Mouse (Mus musculus) forebrain, embryonic 11.5 days (tissue): Measurements from ENCODE around the gene Slc39a11. TPM values are rescaled to one million over a fixed set of nuclear protein-coding genes. Genes with fewer than 3 reads are reported as not detected.
A peak's percentile ranks its signal among the peaks of the same experiment; 100 is the strongest.

Experiments used
- ATAC-seq: fragments of 200-750 bp; cut with Nextera tagmentation; replicated peaks from 2 replicates; pipeline ENCODE4 v1.8.0; 2017; ENCODE audit warnings: moderate TSS enrichment; ENCODE audit not compliant: low FRiP score
- DNase-seq: peaks from one replicate; pipeline ENCODE4 v3.0.0-alpha.2; 2017; ENCODE audit warnings: low spot score
- H3K27ac ChIP-seq: fragments of 300-500 bp; sonication (generic); 2 replicates; pipeline ENCODE4 v1.5.1; 2014; ENCODE audit warnings: low read depth, low read length
- H3K27me3 ChIP-seq: fragments of 300-500 bp; sonication (generic); 2 replicates; pipeline ENCODE4 v1.6.1; 2014; ENCODE audit warnings: mild to moderate bottlenecking, low read length, mixed read lengths; ENCODE audit not compliant: control insufficient read depth, insufficient read depth
- H3K36me3 ChIP-seq: fragments of 300-500 bp; sonication (generic); 2 replicates; pipeline ENCODE4 v1.6.1; 2014; ENCODE audit warnings: mild to moderate bottlenecking, low read length, moderate library complexity, mixed read lengths; ENCODE audit not compliant: control insufficient read depth, insufficient read depth
- H3K4me1 ChIP-seq: fragments of 300-500 bp; sonication (generic); replicated peaks from 2 replicates; pipeline ENCODE4 v1.6.1; 2014; ENCODE audit warnings: low read length, mixed read lengths; ENCODE audit not compliant: control insufficient read depth, insufficient read depth
- H3K4me2 ChIP-seq: fragments of 300-500 bp; sonication (generic); 2 replicates; pipeline ENCODE4 v1.6.1; 2014; ENCODE audit warnings: low read depth, mild to moderate bottlenecking, low read length, moderate library complexity, mixed read lengths; ENCODE audit not compliant: severe bottlenecking
- H3K4me3 ChIP-seq: fragments of 300-500 bp; sonication (generic); 2 replicates; pipeline ENCODE4 v1.5.1; 2014; ENCODE audit warnings: low read depth, low read length
- H3K9ac ChIP-seq: fragments of 300-500 bp; sonication (generic); 2 replicates; pipeline ENCODE4 v1.6.1; 2014; ENCODE audit warnings: low read length
- H3K9me3 ChIP-seq: fragments of 300-500 bp; sonication (generic); 2 replicates; pipeline ENCODE4 v1.6.1; 2016; ENCODE audit warnings: low read length, mixed read lengths; ENCODE audit not compliant: control insufficient read depth
- WGBS: fragments of 180-500 bp; shearing (Covaris S2); extraction: QIAGEN DNeasy Blood & Tissue Kit; methylation state at CpG from one replicate; pipeline ENCODE4 v1.1.7; 2014; 5-methylcytosine and 5-hydroxymethylcytosine counted together
- polyA plus RNA-seq: library from polyadenylated mRNA; unstranded; fragments of >200 nt; fragmentation: Nextera tagmentation; extraction: Ambion mirVana; gene quantifications from 2 replicates; pipeline ENCODE4 v1.2.1, GENCODE M21; 2014

Gene Slc39a11
- polyA plus RNA-seq, 1 experiment from 2014 or later: 20.6 TPM

DNA sequence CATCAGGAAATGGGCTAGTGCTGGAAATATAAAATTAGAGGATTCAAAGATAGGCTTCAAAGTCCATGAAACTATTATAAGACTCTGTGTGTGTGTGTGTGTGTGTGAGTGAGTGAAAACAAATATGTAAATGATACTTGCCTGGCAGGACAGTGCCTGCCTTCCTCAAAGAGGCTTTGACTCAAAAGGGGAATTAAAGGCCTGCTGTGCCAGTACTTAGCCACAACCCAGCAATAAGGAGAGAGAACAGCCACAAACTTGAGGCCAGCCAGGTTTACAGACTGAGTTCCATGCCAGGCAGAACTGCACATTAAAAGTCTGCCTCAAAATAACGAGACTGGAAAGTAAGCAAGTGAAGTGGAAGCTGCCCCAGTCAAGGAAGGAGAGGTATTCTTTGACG is 27.0 kb upstream of the Slc39a11 start:
- Histone ChIP-seq H3K27ac (no peak overlapping the region), H3K4me3 (no peak overlapping the region), H3K9ac (no peak overlapping the region), H3K4me2 (no peak overlapping the region), H3K27me3 (no peaks in the 10 kb centered on the region), H3K9me3 (no peaks in the 10 kb centered on the region), H3K4me1 (no peaks in the 10 kb centered on the region), H3K36me3 (peaks cover 3% of the 10 kb centered on the region; the same call in 1 of the 2 replicates)
- no peak for ATAC-seq
- 70% methylated on average over 2 of the region's 2 CpGs for WGBS
- no peak for DNase-seq

DNA sequence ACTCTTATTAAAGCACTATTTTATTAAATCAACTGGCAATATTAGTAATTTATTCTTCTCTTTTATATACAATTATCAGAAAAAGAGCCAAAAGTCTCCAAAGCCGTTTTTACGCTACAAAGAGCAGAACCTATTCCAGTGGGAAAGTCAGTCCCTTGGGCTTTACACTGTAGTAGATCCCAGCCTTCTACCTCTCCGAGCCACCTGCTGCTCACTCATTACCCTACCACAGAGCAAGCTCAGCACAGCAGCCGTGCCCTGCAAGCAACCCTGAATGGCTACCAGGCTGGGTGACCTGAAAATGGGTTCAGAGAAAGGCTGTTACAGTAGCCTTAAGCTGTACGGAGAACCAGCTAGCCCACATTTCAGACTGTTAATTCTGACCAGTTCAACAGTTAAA is 24.7 kb upstream of the Slc39a11 start:
- Histone ChIP-seq H3K36me3 (peaks cover 3% of the 10 kb centered on the region; the same call in 1 of the 2 replicates), H3K27me3 (no peaks in the 10 kb centered on the region), H3K4me1 (no peaks in the 10 kb centered on the region), H3K4me2 (no peak overlapping the region), H3K27ac (no peak overlapping the region), H3K4me3 (no peak overlapping the region), H3K9me3 (no peaks in the 10 kb centered on the region), H3K9ac (no peak overlapping the region)
- DNase-seq: no peak
- no peak for ATAC-seq
- WGBS: 86% methylated on average over 5 of the region's 5 CpGs

DNA sequence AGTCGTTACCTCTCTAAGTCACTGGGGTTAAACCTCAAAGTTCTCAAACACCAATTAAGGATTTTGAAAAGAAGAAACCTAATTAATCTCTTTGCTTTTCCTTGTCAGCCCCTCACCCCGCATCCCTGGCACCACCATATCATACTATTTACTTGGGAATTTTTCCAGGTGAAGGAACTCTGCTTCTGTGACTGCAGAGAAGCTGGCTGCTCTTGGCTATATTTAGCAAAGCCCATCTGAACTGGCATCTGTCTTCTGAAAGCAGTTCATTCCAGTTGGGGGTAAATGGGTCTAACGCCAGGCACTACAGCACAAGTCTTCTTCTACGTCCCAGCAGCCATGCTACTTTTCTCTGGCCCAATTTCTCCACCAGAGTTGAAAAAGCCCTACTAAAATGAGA is 23.7 kb upstream of the Slc39a11 start:
- 93% methylated on average over 4 of the region's 4 CpGs for WGBS
- Histone ChIP-seq H3K27me3 (no peaks in the 10 kb centered on the region), H3K4me3 (no peak overlapping the region), H3K27ac (no peak overlapping the region), H3K9me3 (no peaks in the 10 kb centered on the region), H3K4me2 (no peak overlapping the region), H3K4me1 (no peaks in the 10 kb centered on the region), H3K9ac (no peak overlapping the region), H3K36me3 (peaks cover 3% of the 10 kb centered on the region; the same call in 1 of the 2 replicates)
- ATAC-seq (no peak), DNase-seq (no peak)

DNA sequence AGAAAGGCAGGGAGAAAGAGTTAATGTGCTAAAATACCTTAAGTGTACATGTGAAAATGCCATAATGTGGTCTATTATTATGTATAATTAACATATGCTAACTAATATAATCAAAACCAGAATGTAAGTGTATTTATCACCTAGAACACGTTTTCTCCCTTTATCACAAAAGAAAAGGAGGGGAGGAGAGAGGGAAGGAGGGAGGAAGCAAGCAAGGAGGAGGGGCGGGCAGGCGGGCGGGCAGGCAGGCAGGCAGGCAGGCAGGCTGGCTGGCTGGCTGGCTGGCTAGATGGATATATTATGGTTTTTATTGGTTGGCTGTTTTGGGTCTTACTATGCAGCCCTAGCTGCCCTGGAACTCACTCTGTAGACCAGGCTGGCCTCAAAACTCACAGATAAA is 19.8 kb upstream of the Slc39a11 start:
- DNase-seq: no peak
- H3K36me3 ChIP-seq: peaks cover 3% of the 10 kb centered on the region; the same call in 1 of the 2 replicates

DNA sequence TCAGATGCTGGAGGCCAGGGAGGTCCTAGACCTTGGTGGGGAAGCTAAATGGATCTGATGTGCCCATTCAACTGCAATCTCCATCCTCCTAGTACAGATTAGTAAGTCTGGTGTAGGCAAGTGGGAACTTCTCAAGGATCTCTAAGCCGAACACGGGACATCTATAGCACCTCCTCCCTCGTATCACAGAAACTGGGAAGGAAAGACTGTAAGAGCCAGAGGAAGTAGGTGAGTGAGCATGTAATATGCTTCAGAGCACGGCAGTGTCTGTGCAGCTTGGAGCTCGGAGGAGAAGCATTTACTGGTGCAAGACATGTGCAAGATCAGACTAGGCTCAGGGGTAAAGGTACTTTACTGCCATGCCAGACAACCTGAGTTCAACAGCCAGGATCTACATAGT is 19.0 kb upstream of the Slc39a11 start:
- H3K4me2 ChIP-seq: no peak overlapping the region
- no peak overlapping the region for H3K4me3 ChIP-seq
- no peak overlapping the region for H3K27ac ChIP-seq
- DNase-seq: no peak
- WGBS: 95% methylated on average over 5 of the region's 5 CpGs
- no peak overlapping the region for H3K9ac ChIP-seq
- H3K36me3 ChIP-seq: peaks cover 3% of the 10 kb centered on the region; the same call in 1 of the 2 replicates
- no peaks in the 10 kb centered on the region for H3K4me1 ChIP-seq
- no peaks in the 10 kb centered on the region for H3K27me3 ChIP-seq
- no peaks in the 10 kb centered on the region for H3K9me3 ChIP-seq
- no peak for ATAC-seq

More for the DNA sequence above, 19.8 kb upstream of the Slc39a11 start:
- Histone ChIP-seq H3K4me1 (no peaks in the 10 kb centered on the region), H3K27me3 (no peaks in the 10 kb centered on the region), H3K4me2 (no peak overlapping the region), H3K9me3 (no peaks in the 10 kb centered on the region), H3K27ac (no peak overlapping the region), H3K4me3 (no peak overlapping the region), H3K9ac (no peak overlapping the region)
- WGBS: 84% methylated on average over 4 of the region's 4 CpGs
- no peak for ATAC-seq

DNA sequence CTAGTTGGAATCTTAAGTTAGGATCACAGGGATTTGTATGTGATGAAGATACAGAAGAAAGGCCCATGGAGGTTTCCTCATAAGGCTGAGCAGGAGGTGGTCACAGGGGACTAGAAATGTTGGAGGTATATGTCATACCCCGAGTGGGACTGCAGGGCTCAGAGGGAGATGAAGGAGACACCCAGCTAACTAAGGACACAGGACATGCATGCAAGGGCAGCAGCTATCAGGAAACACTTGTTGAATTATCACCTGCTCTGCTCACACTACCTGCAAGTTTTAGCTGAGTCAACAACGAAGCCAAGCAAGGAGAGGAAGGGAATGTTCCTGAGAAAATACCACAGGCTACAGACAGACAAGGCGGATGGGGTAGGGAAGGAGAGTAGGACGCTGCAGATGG is 17.8 kb upstream of the Slc39a11 start:
- Histone ChIP-seq H3K4me2 (no peak overlapping the region), H3K36me3 (no peaks in the 10 kb centered on the region; the same call in 1 of the 2 replicates), H3K9ac (no peak overlapping the region), H3K27ac (no peak overlapping the region), H3K27me3 (no peaks in the 10 kb centered on the region), H3K4me3 (no peak overlapping the region), H3K9me3 (no peaks in the 10 kb centered on the region), H3K4me1 (no peaks in the 10 kb centered on the region)
- ATAC-seq: no peak
- 89% methylated on average over 4 of the region's 4 CpGs for WGBS
- peak; percentile 38 for DNase-seq

DNA sequence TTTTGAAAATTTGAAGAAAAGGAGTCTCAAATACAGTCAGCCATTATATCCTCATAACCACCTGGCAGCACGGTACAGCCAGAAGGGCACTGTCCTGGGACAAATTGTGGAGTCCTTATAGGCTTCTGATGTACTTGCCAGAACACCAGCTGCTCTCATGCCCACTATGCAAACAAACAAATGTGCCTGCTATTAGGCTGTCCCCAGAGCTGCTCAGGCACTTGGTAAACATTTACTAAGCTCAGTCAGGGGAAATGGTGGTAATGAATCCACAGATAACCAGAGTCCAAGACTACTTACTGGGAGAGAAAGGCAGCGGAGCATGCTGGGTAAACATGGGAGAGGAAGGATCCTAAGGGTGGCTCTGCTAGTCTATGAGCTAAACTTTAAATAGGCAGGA is 17.2 kb upstream of the Slc39a11 start:
- no peak for DNase-seq

DNA sequence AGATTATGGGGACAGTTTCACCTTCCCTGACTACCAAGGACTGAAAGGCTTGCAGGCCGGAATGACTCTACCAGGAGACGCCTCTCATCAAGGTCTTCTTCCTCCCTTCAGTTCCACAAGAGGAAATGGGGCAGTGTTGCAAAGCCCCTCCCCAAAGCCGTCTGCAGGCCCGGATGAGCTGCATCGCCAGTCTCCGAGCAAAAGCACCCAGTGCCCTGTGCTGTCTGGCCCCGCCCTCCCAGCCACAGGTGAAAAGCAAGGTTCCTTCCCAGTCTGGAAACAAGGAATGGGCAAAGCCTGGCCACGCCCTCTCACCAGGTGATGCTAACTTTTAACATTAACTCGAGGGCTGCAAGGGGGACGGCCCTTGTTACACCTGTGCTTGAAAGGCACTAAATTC is 16.8 kb upstream of the Slc39a11 start:
- Histone ChIP-seq H3K4me3 (no peak overlapping the region), H3K27me3 (no peaks in the 10 kb centered on the region), H3K36me3 (no peaks in the 10 kb centered on the region; the same call in 1 of the 2 replicates), H3K4me1 (no peaks in the 10 kb centered on the region), H3K9ac (no peak overlapping the region), H3K9me3 (no peaks in the 10 kb centered on the region), H3K4me2 (no peak overlapping the region), H3K27ac (no peak overlapping the region)
- ATAC-seq: no peak
- 70% methylated on average over 10 of the region's 10 CpGs for WGBS
- DNase-seq: no peak

More for the DNA sequence above, 17.2 kb upstream of the Slc39a11 start:
- Histone ChIP-seq H3K27ac (no peak overlapping the region), H3K4me3 (no peak overlapping the region), H3K36me3 (no peaks in the 10 kb centered on the region; the same call in 1 of the 2 replicates), H3K27me3 (no peaks in the 10 kb centered on the region), H3K9me3 (no peaks in the 10 kb centered on the region), H3K4me2 (no peak overlapping the region), H3K4me1 (no peaks in the 10 kb centered on the region), H3K9ac (no peak overlapping the region)
- 92% methylated on average over 2 of the region's 2 CpGs for WGBS
- ATAC-seq: no peak

DNA sequence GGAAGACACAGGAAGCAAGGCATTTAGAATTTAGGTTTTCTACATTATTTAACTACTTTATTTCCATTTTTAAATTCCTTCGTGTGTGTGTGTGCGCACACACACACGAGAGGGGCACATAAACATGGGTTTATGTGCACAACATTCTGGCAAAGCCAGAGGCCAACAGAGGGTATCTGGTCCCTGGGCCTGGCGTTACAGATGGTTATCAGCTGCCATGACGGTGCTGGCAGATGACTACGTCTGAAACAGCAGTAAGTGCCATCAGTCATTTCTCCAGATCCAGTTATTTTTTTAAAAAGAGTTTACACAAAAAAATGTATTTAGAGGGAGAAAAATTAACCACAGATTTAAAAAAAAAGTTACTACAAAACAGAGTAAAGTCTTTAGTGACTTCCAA is 16.3 kb upstream of the Slc39a11 start:
- Histone ChIP-seq H3K4me2 (no peak overlapping the region), H3K27me3 (no peaks in the 10 kb centered on the region), H3K27ac (no peak overlapping the region), H3K4me1 (no peaks in the 10 kb centered on the region), H3K9me3 (no peaks in the 10 kb centered on the region), H3K36me3 (peaks cover under 1% of the 10 kb centered on the region; the same call in 1 of the 2 replicates), H3K4me3 (no peak overlapping the region), H3K9ac (no peak overlapping the region)
- DNase-seq: no peak
- ATAC-seq: no peak
- 90% methylated on average over 6 of the region's 6 CpGs for WGBS
